19 mouse cellular contexts compared by ENCODE assay signal in the genomic region with DNA sequence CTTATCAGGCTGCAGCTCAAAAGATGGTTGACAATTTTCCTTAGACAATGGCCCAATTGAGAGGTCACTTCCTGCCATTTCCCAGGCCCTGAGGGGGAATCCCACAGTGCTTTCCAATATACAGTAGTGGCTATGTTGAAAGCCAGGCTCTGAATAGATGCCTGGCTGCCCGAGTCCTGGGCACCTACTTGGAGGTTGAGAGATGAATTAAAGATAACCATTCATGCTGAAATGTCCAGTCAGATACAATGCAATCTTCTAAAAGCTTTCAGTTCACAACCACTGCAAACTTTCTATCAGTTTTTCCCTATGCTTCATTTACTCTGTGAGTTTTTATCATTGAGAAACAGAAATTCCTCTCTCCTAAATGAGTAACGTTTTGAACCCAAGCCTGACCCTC.
A peak's percentile ranks its signal among the peaks of the same experiment; 100 is the strongest.
DNase-seq lines count a peak whose midpoint lies in the region; ATAC-seq and TF ChIP-seq lines count a peak whose summit lies in the region.
"Had no signal": no experiment of that assay in that cellular context is flagged by ENCODE, and none has a peak within 500 bp of the region (broad histone marks: within the 10 kb centered on the region; RNA-seq: fewer than 3 reads in every experiment).

No protein-coding gene starts in this region.

- TF ChIP-seq POLR2A in MEL (IDR thresholded peaks at IDR 0.05; ENCODE audit: control insufficient read depth in 1 of 2, insufficient read depth in 1 of 2, low read depth in 1 of 2, low read length in 2 of 2, poor library complexity in 1 of 2): no peak

- no peak for TF ChIP-seq RAD21 in MEL (IDR thresholded peaks at IDR 0.05; ENCODE audit: low read depth, low read length)

- peaks cover 0 to 4% of the 10 kb centered on the region in 2 experiments; a peak in 1 of 4 replicates for H3K4me1 ChIP-seq in MEL (ENCODE audit: control insufficient read depth in 1 of 2, insufficient read depth in 2 of 2, low read length in 2 of 2)
- H3K4me1 ChIP-seq in liver, embryonic 13.5 days (replicated peaks): peaks cover 9% of the 10 kb centered on the region
- H3K4me1 ChIP-seq: embryonic facial prominence, embryonic 12.5 days; forebrain, embryonic 15.5 days; heart, embryonic 15.5 days had no signal

- DNase-seq in frontal cortex, postnatal 14 days (ENCODE audit: low spot score in 2 of 2): no peak
- no peak for DNase-seq in MEL (ENCODE audit: low read depth, low spot score)
- no peak for DNase-seq in liver, embryonic 13.5 days
- DNase-seq in mesoderm, embryonic 11.5 days (ENCODE audit: low read depth, low spot score): peak; percentile 10
- no peak for DNase-seq in layer of hippocampus, postnatal 36 days
- DNase-seq: adrenal gland, adult 8-10 months; cerebellum, adult 11 months; cerebellum, adult 8-10 months; cerebellum, postnatal 25 days; gastrocnemius, postnatal 14 days; heart, adult 2 months; heart, postnatal 14 days had no signal

- no peaks in the 10 kb centered on the region for H3K36me3 ChIP-seq in MEL (ENCODE audit: control insufficient read depth in 1 of 2, insufficient read depth in 2 of 2, low read length in 2 of 2)
- H3K36me3 ChIP-seq in liver, embryonic 13.5 days: no peaks in the 10 kb centered on the region
- H3K36me3 ChIP-seq: embryonic facial prominence, embryonic 12.5 days; forebrain, embryonic 15.5 days; heart, embryonic 15.5 days had no signal

- no peaks in the 10 kb centered on the region for H3K27me3 ChIP-seq in MEL (ENCODE audit: control insufficient read depth in 1 of 2, insufficient read depth in 2 of 2, low read length in 2 of 2)
- no peaks in the 10 kb centered on the region for H3K27me3 ChIP-seq in liver, embryonic 13.5 days
- H3K27me3 ChIP-seq: CH12.LX; embryonic facial prominence, embryonic 12.5 days; forebrain, embryonic 15.5 days; heart, embryonic 15.5 days had no signal

- H3K4me3 ChIP-seq in MEL (ENCODE audit: control insufficient read depth in 1 of 2, insufficient read depth in 1 of 2, low read depth in 2 of 2, low read length in 2 of 2): no peak overlapping the region
- H3K4me3 ChIP-seq in liver, embryonic 13.5 days (replicated peaks): no peak overlapping the region
- H3K4me3 ChIP-seq: embryonic facial prominence, embryonic 12.5 days; forebrain, embryonic 15.5 days; heart, adult 2 months; heart, embryonic 15.5 days had no signal

- ATAC-seq in frontal cortex, adult (ENCODE audit: low TSS enrichment): peak; percentile 14; the same call in 1 of the 2 replicates
- peak; percentile 55 for ATAC-seq in liver, embryonic 13.5 days (ENCODE audit: low read depth)
- ATAC-seq: forebrain, embryonic 15.5 days had no signal

- no peak overlapping the region for H3K4me2 ChIP-seq in liver, embryonic 13.5 days
- H3K4me2 ChIP-seq: embryonic facial prominence, embryonic 12.5 days; forebrain, embryonic 15.5 days; heart, embryonic 11.5 days; heart, embryonic 15.5 days; hindbrain, embryonic 14.5 days had no signal

- 19% methylated on average over 2 of the region's 2 CpGs for WGBS in liver, embryonic 13.5 days (ENCODE audit: insufficient replicate concordance)

- no peak for TF ChIP-seq CTCF in MEL (IDR thresholded peaks at IDR 0.05 in 2 of 3, conservative IDR thresholded peaks at IDR 0.05 in 1 of 3; ENCODE audit: control insufficient read depth in 1 of 3, insufficient read depth in 1 of 3, low read depth in 2 of 3, low read length in 3 of 3, poor library complexity in 1 of 3, severe bottlenecking in 1 of 3)

- no peak; a peak in 1 of 4 replicates for TF ChIP-seq EP300 in MEL (IDR thresholded peaks at IDR 0.05; ENCODE audit: low read depth in 1 of 2, low read length in 2 of 2)

- H3K79me2 ChIP-seq in MEL (ENCODE audit: control insufficient read depth, insufficient read depth, low read length, poor library complexity): no peaks in the 10 kb centered on the region

- no peak overlapping the region for H3K27ac ChIP-seq in MEL (ENCODE audit: control insufficient read depth, low read depth, low read length)
- no peak overlapping the region for H3K27ac ChIP-seq in liver, embryonic 13.5 days
- H3K27ac ChIP-seq: embryonic facial prominence, embryonic 12.5 days; forebrain, embryonic 15.5 days; heart, adult 2 months; heart, embryonic 15.5 days; hindbrain, embryonic 14.5 days had no signal

- H3K9ac ChIP-seq in MEL (ENCODE audit: control insufficient read depth, low read depth, low read length, poor library complexity, severe bottlenecking): no peak overlapping the region
- H3K9ac ChIP-seq in liver, embryonic 13.5 days: no peak overlapping the region
- H3K9ac ChIP-seq: embryonic facial prominence, embryonic 12.5 days; forebrain, embryonic 15.5 days; heart, embryonic 15.5 days; hindbrain, embryonic 14.5 days had no signal

- H3K9me3 ChIP-seq in MEL (replicated peaks; ENCODE audit: insufficient read depth, low read length): no peaks in the 10 kb centered on the region
- no peaks in the 10 kb centered on the region for H3K9me3 ChIP-seq in liver, embryonic 13.5 days (replicated peaks)
- H3K9me3 ChIP-seq: embryonic facial prominence, embryonic 12.5 days; forebrain, embryonic 15.5 days; heart, embryonic 15.5 days had no signal

TF ChIP-seq in MEL, 35 proteins besides CTCF, POLR2A, EP300 and RAD21:
- peak; percentile 18; the same call in 1 of the 2 replicates for TF ChIP-seq TCF12 (IDR thresholded peaks at IDR 0.05; ENCODE audit: low read depth, low read length)
- no peak for TF ChIP-seq JUND (IDR thresholded peaks at IDR 0.05; ENCODE audit: low read depth, low read length)
- no peak for TF ChIP-seq USF1 (IDR thresholded peaks at IDR 0.05; ENCODE audit: low read depth, low read length)
- no peak for TF ChIP-seq MYC (IDR thresholded peaks at IDR 0.05; ENCODE audit: low read depth, low read length)
